Mouse (Mus musculus) hindbrain, embryonic 12.5 days (tissue): ENCODE measurements around the gene Foxa3. TPM values are rescaled to one million over a fixed set of nuclear protein-coding genes. Genes with fewer than 3 reads are reported as not detected.

Experiments
- ATAC-seq: fragments of 200-750 bp; cut with Nextera tagmentation; 2 replicates; pipeline ENCODE4 v1.8.0; 2017; ENCODE audit warnings: moderate TSS enrichment; ENCODE audit not compliant: low FRiP score
- H3K27ac ChIP-seq: fragments of 300-500 bp; sonication (generic); 2 replicates; pipeline ENCODE4 v1.5.1; 2016; ENCODE audit warnings: mild to moderate bottlenecking
- H3K27me3 ChIP-seq: fragments of 300-500 bp; sonication (generic); 2 replicates; pipeline ENCODE4 v1.6.1; 2016; ENCODE audit warnings: mild to moderate bottlenecking
- H3K36me3 ChIP-seq: fragments of 300-500 bp; sonication (generic); 2 replicates; pipeline ENCODE4 v1.6.1; 2016; ENCODE audit warnings: mild to moderate bottlenecking
- H3K4me1 ChIP-seq: fragments of 300-500 bp; sonication (generic); 2 replicates; pipeline ENCODE4 v1.6.1; 2016
- H3K4me2 ChIP-seq: fragments of 300-500 bp; sonication (generic); replicated peaks from 2 replicates; pipeline ENCODE4 v1.6.1; 2016; ENCODE audit warnings: mild to moderate bottlenecking
- H3K4me3 ChIP-seq: fragments of 300-500 bp; sonication (generic); 2 replicates; pipeline ENCODE4 v1.5.1; 2016; ENCODE audit warnings: mild to moderate bottlenecking
- H3K9ac ChIP-seq: fragments of 300-500 bp; sonication (generic); 2 replicates; pipeline ENCODE4 v1.6.1; 2016; ENCODE audit warnings: mild to moderate bottlenecking, moderate library complexity
- H3K9me3 ChIP-seq: fragments of 300-500 bp; sonication (generic); replicated peaks from 2 replicates; pipeline ENCODE4 v1.6.1; 2016; ENCODE audit warnings: mild to moderate bottlenecking
- WGBS: fragments of 180-500 bp; shearing (Covaris S2); methylation state at CpG from one replicate; pipeline ENCODE4 v1.1.7; 2016; 5-methylcytosine and 5-hydroxymethylcytosine counted together
- polyA plus RNA-seq: library from polyadenylated mRNA; unstranded; fragments of >200 nt; fragmentation: Nextera tagmentation; extraction: Ambion mirVana; gene quantifications from 2 replicates; pipeline ENCODE4 v1.2.1, GENCODE M21; 2016

Foxa3 gene
- polyA plus RNA-seq, 1 experiment from 2014 or later = 0.10 TPM

DNA sequence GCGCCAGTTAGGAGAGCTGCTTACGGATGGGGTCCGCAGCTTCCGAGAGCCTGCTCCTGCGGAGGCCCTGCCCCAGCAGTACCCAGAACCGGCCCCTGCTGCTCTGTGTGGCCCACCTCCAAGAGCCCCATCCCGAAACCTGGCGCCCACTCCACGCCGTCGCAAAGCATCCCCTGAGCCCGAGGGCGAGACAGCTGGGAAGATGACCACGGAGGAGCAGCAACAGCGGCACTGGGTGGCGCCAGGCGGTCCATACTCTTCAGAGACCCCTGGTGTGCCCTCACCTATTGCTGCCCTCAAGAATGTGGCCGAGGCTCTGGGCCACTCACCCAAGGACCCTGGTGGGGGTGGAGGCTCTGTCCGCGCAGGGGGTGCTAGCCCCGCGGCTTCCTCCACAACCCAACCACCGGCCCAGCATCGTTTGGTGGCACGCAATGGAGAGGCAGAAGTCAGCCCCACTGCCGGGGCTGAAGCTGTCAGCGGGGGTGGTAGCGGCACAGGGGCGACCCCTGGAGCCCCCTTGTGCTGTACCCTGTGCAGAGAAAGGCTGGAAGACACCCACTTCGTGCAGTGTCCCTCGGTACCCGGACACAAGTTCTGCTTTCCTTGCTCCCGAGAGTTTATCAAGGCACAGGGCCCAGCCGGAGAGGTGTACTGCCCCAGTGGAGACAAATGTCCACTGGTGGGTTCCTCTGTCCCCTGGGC, 17.8 kb downstream of the Foxa3 start:
- H3K4me1 ChIP-seq = peaks cover 48% of the 10 kb centered on the region
- H3K36me3 ChIP-seq = peaks cover 23% of the 10 kb centered on the region
- ATAC-seq = no peak
- peak overlapping the region; percentile 99 for H3K4me2 ChIP-seq
- WGBS = 76% methylated on average over 34 of the region's 34 CpGs
- no peak overlapping the region for H3K27ac ChIP-seq
- no peaks in the 10 kb centered on the region for H3K9me3 ChIP-seq
- peak overlapping the region; percentile 95 for H3K9ac ChIP-seq
- H3K4me3 ChIP-seq = peak overlapping the region; percentile 95
- no peaks in the 10 kb centered on the region for H3K27me3 ChIP-seq

DNA sequence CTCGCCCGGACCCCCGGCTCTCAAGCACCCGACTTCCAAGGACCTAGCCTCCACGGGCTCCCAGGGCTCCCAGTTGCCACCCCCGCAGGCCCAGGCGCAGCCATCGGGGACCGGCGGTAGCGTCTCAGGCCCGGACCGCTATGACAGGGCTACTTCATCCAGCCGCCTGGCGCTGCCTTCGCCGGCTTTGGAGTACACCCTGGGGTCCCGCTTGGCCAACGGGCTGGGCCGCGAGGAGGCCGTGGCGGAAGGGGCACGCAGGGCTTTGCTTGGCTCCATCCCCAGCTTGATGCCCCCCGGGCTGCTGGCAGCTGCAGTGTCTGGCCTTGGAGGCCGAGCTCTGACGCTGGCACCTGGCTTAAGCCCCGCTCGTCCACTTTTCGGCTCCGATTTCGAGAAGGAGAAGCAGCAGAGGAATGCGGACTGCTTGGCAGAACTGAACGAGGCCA, 18.7 kb downstream of the Foxa3 start:
- Histone ChIP-seq H3K9me3 (no peaks in the 10 kb centered on the region), H3K4me1 (peaks cover 53% of the 10 kb centered on the region), H3K27me3 (no peaks in the 10 kb centered on the region), H3K9ac (peak overlapping the region; percentile 95), H3K4me3 (peak overlapping the region; percentile 95), H3K27ac (peak overlapping the region; percentile 95), H3K4me2 (peak overlapping the region; percentile 99), H3K36me3 (peaks cover 23% of the 10 kb centered on the region)
- 6% methylated on average over 34 of the region's 34 CpGs for WGBS
- ATAC-seq = no peak; the same call in 1 of the 2 replicates

DNA sequence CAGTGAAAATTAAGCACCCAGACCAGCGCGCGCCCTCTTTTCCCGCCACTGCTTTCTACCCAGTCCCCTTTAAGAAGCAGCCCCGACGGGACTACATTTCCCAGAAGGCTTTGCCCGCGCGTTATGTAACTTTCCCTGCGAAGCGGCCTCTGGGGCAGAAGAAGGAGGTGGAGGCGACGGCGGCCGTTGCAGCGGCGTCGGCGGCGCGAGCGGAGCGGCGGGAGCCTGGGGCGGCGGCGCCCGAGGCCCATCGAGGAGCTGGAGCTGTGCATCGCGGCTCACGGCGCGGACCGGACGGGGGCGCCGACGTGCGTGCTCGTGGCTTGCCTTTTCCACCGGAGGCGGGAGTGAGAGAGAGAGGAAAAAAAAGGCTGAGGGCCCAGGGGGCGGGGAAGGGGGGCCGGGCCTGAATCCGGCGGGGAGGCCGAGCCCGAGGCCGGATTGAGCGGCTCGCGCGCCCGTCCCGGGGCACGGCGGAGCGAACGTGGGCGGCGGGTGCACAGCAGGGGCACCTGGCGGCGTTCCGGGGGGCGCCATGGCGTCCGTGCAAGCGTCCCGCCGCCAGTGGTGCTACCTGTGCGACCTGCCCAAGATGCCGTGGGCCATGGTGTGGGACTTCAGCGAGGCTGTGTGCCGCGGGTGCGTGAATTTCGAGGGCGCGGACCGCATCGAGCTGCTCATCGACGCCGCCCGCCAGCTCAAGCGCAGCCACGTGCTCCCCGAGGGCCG, 19.3 kb downstream of the Foxa3 start, which contains the start of gene Irf2bp1:
TSS of gene Irf2bp1 (plus strand) at position 143 of the 729 bp plus-strand sequence.
- Histone ChIP-seq H3K4me3 (peak within 1 kb of the TSS; percentile 95), H3K4me1 (peaks cover 53% of the 10 kb centered on the region), H3K4me2 (peak within 1 kb of the TSS; percentile 99), H3K9me3 (no peaks in the 10 kb centered on the region), H3K9ac (peak within 1 kb of the TSS; percentile 95), H3K27ac (peak within 1 kb of the TSS; percentile 95), H3K36me3 (peaks cover 23% of the 10 kb centered on the region), H3K27me3 (no peaks in the 10 kb centered on the region)
- WGBS = under 1% methylated on average over 79 of the region's 90 CpGs
- ATAC-seq = peak; percentile 64

DNA sequence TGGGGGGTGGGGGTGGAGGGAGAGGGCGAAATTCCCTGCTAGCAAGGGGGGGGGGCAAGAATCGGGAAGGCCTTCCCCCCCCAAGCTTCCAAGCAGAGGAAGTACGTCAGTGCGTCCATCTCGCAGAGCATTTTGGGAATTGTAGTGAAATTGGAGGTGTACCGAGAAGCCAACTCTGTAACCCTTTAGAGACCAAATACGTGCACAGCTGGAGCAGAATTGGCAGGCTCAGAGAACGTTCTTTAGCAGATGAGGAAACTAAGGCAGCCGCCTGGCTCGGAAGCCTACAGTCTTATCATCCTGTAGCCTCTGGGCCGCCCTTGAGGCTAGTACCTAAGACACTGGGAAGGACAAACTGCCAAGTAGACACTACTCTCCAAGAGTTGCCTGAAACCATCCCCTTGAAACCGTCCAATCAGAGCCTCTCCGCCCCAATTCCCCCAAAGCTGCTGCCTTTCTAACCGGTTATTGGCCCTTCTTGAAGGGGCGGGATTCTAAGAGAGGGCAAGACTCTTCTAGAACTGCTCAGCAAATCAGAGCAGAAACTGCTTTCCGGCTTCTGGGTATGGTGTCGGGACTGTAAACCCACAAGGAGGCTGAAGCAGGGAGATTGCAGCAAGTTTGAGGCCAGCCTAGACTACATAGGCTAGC, 20.4 kb downstream of the Foxa3 start:
- Histone ChIP-seq H3K4me3 (peak overlapping the region; percentile 35), H3K27me3 (no peaks in the 10 kb centered on the region), H3K27ac (peak overlapping the region; percentile 40), H3K9me3 (no peaks in the 10 kb centered on the region), H3K4me2 (peak overlapping the region; percentile 63), H3K4me1 (peaks cover 57% of the 10 kb centered on the region), H3K9ac (peak overlapping the region; percentile 63), H3K36me3 (peaks cover 23% of the 10 kb centered on the region)
- 4% methylated on average over 17 of the region's 17 CpGs for WGBS
- ATAC-seq = peak; percentile 58

DNA sequence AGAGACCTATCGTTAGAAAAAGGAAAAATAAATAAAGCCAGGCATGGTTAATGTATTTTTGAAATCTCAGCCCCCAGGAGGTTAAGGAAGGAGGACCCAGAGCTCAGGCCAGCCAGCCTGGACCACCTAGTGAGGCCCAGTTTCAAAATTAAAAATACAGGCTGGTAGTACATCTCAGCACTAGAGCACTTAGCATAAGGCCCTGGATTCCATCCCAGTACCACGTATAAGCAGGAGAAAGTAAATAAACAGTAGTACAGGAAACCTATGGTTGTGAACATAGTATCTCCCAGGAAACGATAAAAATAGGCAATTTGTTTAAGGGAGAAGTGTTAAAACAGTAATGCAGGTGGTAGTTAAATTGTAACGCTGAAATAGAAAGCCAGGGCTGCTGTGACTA, 21.2 kb downstream of the Foxa3 start:
- H3K27ac ChIP-seq = peak overlapping the region; percentile 40
- no peak for ATAC-seq
- peak overlapping the region; percentile 63 for H3K4me2 ChIP-seq
- peaks cover 50% of the 10 kb centered on the region for H3K4me1 ChIP-seq
- H3K9me3 ChIP-seq = no peaks in the 10 kb centered on the region
- peak overlapping the region; percentile 63; the same call in 1 of the 2 replicates for H3K9ac ChIP-seq
- H3K4me3 ChIP-seq = peak overlapping the region; percentile 35
- WGBS = 50% methylated on average over 4 of the region's 4 CpGs
- no peaks in the 10 kb centered on the region for H3K27me3 ChIP-seq
- peaks cover 20% of the 10 kb centered on the region for H3K36me3 ChIP-seq

DNA sequence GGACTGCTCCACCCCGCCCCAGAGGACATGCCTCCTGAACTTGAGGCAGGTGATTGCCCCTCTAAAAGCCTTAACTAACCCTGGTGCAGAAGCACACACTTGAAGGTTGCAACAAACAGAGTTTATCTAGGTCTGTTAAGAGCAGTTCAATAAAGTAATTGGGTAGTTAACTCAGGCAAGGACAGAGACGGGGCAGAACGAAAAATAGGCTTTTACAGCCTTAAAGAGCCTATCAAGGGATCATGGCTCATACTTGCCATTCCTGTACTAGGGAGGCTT, 21.6 kb downstream of the Foxa3 start:
- no peaks in the 10 kb centered on the region for H3K9me3 ChIP-seq
- H3K27ac ChIP-seq = no peak overlapping the region
- H3K4me1 ChIP-seq = peaks cover 47% of the 10 kb centered on the region
- no peak overlapping the region for H3K4me2 ChIP-seq
- 81% methylated on average over 3 of the region's 3 CpGs for WGBS
- no peak for ATAC-seq
- H3K4me3 ChIP-seq = no peak overlapping the region
- H3K9ac ChIP-seq = no peak overlapping the region
- no peaks in the 10 kb centered on the region for H3K27me3 ChIP-seq
- peaks cover 16% of the 10 kb centered on the region for H3K36me3 ChIP-seq

DNA sequence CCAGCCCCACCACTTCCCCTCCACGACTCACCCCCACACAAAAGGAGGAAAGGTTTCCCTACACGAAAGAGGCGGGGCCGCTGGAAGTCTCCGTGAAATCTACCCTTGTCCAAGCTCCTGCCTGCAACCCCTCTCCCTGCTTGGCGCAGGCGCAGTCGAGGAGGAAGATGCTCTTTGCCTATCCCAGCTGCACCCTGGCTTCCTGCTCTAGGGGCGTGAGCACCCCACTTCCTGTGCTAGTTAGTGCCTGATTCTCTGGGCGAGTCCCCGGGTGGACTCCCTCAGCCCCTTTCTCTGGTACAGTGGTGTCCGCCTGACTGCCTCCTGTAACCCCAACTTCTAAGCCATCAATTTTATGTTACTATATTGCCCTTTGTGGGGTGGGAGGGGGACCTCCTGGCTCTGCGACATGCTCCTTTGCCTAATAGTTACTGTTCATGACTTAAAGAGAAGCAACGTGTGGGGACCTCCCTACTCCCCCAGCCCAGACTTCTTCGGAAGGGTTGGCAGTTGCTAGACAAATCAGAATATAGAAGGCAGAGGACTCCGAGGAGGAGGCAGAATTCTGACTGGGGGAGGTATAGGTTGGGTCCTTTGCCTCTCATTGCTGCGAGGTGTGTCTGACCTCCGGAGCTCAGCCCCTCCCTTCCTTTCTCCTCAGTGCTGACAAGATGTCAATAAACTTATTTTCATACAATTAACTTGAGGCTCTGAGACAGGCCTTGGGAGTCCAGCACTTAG, 22.1 kb downstream of the Foxa3 start:
- Histone ChIP-seq H3K4me3 (peak overlapping the region; percentile 25), H3K27ac (0 out of 2 replicates have a peak overlapping the region, but pooled peaks have one; percentile 12), H3K9ac (peak overlapping the region; percentile 66), H3K9me3 (no peaks in the 10 kb centered on the region), H3K36me3 (peaks cover 17% of the 10 kb centered on the region), H3K4me1 (peaks cover 43% of the 10 kb centered on the region), H3K27me3 (no peaks in the 10 kb centered on the region), H3K4me2 (peak overlapping the region; percentile 52)
- ATAC-seq = no peak
- 41% methylated on average over 18 of the region's 18 CpGs for WGBS

DNA sequence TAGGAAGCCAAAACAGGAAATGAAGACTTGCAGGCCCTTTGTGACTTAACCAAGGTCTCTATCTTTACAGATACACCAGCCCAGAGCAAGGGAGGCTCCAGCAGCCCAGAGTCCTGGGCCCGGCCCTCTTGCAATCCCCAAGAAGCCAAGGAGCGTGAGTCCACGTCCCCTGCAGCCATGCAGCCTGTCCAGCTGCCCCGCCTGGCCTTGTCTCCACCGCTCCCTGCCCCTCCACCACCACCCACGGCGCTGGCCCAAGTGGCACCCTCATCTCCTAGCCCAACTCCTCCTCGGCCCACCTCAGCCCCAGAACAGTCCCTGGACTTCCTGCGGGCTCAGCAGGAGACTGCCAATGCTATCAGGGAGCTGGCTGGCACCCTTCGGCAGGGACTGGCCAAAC, 22.9 kb downstream of the Foxa3 start:
- H3K4me1 ChIP-seq = peaks cover 35% of the 10 kb centered on the region
- H3K9ac ChIP-seq = peak overlapping the region; percentile 66
- 0 out of 2 replicates have a peak overlapping the region, but pooled peaks have one; percentile 12 for H3K27ac ChIP-seq
- ATAC-seq = no peak
- peaks cover 12% of the 10 kb centered on the region for H3K36me3 ChIP-seq
- no peaks in the 10 kb centered on the region for H3K27me3 ChIP-seq
- 54% methylated on average over 10 of the region's 10 CpGs for WGBS
- H3K9me3 ChIP-seq = no peaks in the 10 kb centered on the region
- peak overlapping the region; percentile 25 for H3K4me3 ChIP-seq
- peak overlapping the region; percentile 52 for H3K4me2 ChIP-seq

DNA sequence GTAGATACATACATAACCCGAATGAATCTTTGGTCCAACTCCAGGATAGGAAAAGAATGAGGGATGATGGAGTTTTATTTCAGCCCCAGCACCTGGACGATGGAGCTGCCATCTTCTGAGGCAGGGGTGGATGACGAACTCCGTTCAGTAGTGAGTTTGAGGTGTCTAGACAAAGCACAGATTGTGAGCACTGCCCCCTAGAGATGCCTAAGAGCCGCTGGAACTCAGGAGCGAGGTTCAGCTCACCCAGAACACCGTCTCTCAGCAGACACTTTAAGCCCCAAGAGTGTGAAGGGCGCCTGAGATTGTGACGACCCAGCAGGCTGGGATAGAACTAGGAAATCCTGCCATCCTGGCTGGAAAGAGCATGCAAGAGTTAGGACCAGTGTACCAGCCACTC, 24.5 kb downstream of the Foxa3 start:
- 36% methylated on average over 9 of the region's 9 CpGs for WGBS
- H3K4me1 ChIP-seq = peaks cover 25% of the 10 kb centered on the region

DNA sequence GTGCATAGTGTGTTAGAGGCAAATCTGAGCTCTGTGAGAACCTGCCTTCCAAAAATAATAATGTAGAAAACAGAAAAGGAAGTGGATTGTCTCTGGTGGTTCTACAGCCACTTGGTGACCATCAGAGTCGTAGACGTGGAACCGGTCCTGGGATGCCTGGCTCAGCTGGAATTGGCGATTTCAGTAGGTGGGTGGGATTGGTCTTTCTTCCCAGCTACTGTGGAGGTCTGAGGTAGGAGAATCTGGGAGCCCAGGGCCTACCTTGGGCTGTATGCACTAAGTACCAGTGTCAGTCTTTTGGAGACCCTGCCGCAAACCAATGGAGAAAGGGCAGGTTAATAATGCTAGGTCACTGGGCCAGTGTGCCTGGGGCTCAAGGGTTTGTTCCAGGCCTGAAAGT, 30.3 kb downstream of the Foxa3 start:
- no peak for ATAC-seq
- H3K27ac ChIP-seq = no peak overlapping the region
- H3K27me3 ChIP-seq = peaks cover 19% of the 10 kb centered on the region
- no peaks in the 10 kb centered on the region for H3K9me3 ChIP-seq
- H3K36me3 ChIP-seq = peaks cover 7% of the 10 kb centered on the region
- H3K9ac ChIP-seq = no peak overlapping the region
- peaks cover 23% of the 10 kb centered on the region for H3K4me1 ChIP-seq
- H3K4me2 ChIP-seq = peak overlapping the region; percentile 83
- H3K4me3 ChIP-seq = peak overlapping the region; percentile 52; the same call in 1 of the 2 replicates
- WGBS = 89% methylated on average over 5 of the region's 5 CpGs

More for the DNA sequence above, 24.5 kb downstream of the Foxa3 start:
- 0 out of 2 replicates have a peak overlapping the region, but pooled peaks have one; percentile 5 for H3K27ac ChIP-seq
- H3K27me3 ChIP-seq = no peaks in the 10 kb centered on the region
- no peaks in the 10 kb centered on the region for H3K9me3 ChIP-seq
- H3K36me3 ChIP-seq = peaks cover 7% of the 10 kb centered on the region
- H3K4me3 ChIP-seq = no peak overlapping the region
- H3K9ac ChIP-seq = no peak overlapping the region
- ATAC-seq = no peak
- H3K4me2 ChIP-seq = no peak overlapping the region

DNA sequence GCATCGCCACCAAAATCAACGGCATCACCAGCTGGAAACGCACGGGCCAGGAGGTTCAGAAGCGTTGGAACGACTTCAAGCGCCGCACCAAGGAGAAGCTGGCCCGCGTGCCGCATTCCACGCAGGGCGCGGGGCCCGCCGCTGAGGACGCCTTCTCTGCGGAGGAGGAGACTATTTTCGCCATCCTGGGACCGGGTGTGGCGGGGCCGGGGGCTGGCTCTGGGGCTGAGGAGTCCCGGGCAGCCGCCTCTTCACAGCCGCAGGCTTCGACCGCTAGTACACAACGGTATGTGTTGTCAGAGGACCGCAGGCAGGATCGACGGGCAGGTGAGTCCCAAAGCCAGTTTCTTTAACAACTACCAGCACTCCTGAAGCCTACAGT, 31.1 kb downstream of the Foxa3 start:
- Histone ChIP-seq H3K4me2 (peak overlapping the region; percentile 83), H3K4me1 (peaks cover 23% of the 10 kb centered on the region), H3K4me3 (peak overlapping the region; percentile 52), H3K9ac (peak overlapping the region; percentile 71), H3K9me3 (no peaks in the 10 kb centered on the region), H3K36me3 (peaks cover 7% of the 10 kb centered on the region), H3K27me3 (peaks cover 21% of the 10 kb centered on the region), H3K27ac (no peak overlapping the region)
- WGBS = 2% methylated on average over 31 of the region's 31 CpGs
- no peak for ATAC-seq
